Mouse (Mus musculus): ENCODE measurements around the gene Klhl21.

Gene Klhl21

GRCm38 (mm10) chr4:151995371-151996172 lies 13.0 kb upstream of the Klhl21 start:
- DNase-seq (ENCODE audit: low spot score) = no peak

- peak; percentile 99 for DNase-seq (ENCODE audit: low spot score)
Observed at GRCm38 (mm10) chr4:151996173-151996950, 12.2 kb upstream of the Klhl21 start, which contains the start of gene Phf13. Gene Phf13 (minus strand): TSS chr4:151996258.

DNA sequence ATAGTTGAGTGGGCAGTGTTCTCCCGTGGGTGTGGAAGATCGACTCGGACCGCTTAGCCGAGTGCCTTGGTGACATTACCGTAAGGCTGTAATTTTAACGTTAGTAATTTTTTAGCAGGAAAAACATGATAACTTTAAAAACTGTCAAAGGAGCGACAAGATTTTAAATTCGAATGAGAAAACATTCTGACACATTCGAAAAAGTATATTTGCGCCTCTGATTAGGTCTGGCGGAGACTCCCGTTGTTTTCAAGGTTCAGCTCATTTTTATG lies 11.7 kb upstream of the Klhl21 start:
- DNase-seq (ENCODE audit: low spot score) = no peak

DNA sequence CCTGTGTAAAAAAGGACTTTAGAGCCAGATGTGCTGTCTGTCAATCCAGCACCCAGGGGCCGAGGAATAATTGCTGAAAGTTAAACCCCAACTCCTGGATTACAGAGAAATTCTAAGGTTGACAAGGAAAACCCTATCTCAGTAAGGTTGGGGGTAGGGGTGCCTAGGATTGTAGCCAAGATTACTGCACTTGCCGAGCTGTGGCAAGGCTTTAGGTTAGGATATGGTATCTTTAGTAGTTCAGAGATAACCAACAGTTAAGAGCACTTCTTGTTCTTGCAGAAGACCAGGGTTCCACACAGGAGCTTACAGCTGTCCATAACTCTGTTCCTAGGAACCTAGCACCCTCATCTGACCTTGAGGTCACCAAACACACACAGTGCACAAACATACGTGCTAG lies 10.9 kb upstream of the Klhl21 start:
- no peak for DNase-seq (ENCODE audit: low spot score)

GRCm38 (mm10) chr4:151999481-151999880 lies 9.1 kb upstream of the Klhl21 start:
- no peak for DNase-seq (ENCODE audit: low spot score)

GRCm38 (mm10) chr4:152000906-152001305 lies 7.7 kb upstream of the Klhl21 start:
- DNase-seq (ENCODE audit: low spot score) = no peak

DNA sequence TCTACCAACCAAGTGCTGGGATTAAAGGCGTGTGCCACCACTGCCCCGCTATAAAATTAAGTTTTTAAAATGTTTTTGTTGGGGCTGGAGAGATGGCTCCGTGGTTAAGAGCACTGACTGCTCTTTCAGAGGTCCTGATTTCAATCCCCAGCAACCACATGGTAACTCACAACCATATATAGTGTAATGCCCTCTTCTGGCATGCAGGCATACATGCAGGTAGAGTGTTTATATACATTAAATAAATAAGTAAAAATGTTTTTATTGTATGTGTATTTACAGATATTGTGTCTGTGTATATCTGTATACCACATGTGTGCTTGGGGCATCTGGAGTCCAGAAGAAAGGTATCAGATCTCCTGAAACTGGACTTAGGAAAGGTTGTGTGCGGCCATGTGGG lies 7.3 kb upstream of the Klhl21 start:
- no peak for DNase-seq (ENCODE audit: low spot score)

DNA sequence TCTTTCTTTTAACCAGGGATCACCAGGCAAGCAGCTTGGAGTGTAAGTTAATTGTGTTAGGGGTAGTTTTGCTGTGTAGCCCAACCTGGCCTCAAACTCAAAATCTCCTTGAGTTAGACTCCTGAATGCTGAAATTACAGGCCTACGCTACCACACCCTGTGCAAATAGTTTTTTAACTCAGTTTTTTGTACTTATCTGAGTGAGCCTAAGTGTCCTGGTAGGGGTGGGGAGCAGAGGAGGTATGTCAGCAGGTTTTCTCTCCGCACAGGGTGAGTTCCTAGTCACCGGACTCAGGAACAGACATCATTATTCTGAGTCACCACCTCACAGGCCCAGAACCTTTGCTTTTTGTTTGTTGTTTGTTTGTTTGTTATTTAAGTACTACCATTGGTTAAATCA lies 6.5 kb upstream of the Klhl21 start:
- DNase-seq (ENCODE audit: low spot score) = no peak

GRCm38 (mm10) chr4:152006137-152006536 lies 2.5 kb upstream of the Klhl21 start:
- DNase-seq (ENCODE audit: low spot score) = no peak

DNA sequence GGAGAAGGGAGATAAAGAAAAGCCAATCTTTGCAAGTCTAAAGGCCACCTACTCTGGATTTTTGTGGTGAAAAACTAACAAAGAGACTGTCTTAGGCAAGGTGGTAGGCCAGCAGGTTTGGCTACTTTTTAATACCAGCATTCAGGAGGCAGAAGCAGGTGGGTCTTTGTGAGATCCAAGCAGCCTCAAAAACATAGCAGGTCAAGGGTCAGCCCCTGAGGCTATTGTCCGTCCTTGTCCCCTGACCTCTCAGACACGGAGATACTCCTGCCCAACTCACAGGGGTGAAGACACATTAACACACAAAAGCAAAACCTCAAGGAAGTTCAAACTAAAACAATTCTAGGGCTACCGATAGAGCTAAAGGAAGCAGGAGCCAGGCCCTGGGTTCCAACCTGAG lies 1.8 kb upstream of the Klhl21 start:
- DNase-seq (ENCODE audit: low spot score) = no peak

DNA sequence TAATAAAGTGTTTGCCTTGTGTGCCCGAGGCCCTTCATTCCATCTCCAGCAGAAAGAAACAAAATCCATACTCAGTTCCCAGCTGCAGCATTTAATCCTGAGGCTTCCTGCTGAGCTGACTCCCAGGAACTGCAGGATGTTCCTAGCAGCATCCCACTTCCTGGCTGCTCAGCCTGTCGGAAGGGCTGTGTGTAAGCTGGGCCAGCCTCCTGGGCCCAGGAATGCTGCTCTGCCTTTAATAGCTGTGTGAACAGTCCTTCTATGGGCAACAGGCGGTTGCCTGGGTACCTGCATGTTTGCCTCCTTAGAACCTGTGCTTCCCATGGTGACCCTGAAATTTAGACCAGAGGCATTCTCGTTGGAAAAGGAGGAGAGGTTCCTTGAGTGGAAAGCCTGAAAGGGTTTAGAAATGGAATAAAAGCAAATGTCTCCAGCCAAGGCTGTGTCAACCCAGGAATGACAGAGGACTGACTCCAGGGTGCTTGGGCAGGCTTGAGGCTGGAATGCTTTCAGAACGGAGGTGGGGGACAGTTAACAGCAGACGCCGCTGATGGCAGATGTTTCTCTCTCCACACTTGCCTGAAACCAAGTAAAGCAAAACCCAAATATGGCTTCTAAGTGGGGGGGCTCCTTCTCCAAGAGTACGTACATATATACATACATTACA lies 989 bp upstream of the Klhl21 start:
- DNase-seq (ENCODE audit: low spot score) = no peak

- no peak for DNase-seq (ENCODE audit: low spot score)
Observed at GRCm38 (mm10) chr4:152008148-152008500, 479 bp upstream of the Klhl21 start.

GRCm38 (mm10) chr4:152009076-152010051 lies 761 bp downstream of the Klhl21 start:
- peak; percentile 75 for DNase-seq (ENCODE audit: low spot score)

DNA sequence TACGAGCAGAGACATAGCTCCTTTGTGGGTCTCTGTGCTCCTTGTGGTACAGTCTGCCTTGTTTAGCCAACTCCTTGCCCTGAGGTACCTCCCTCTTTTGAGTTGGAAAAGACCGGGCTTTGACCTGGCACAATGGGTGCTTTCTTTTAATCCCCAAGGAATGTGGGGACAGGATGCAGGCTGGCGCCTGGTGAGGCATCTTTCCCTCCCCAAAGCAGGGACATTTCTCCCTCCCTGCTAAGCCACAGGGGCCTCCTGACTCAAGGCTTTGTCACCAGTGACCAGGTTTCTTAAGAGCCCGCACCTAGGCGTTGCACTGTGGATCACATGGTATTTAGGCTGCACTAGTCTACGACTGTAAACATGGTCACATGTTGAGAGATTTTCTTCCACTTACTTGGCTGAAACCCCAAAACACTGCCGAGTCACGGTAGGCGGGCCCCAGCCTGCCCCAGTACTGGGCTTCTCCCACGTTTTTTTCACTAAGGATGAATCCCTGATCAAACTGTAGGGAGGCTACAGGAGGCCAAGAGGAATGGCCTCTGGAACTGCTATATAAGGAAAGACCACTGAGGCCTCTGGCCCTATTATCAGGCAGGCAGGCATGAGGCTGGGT lies 1.6 kb downstream of the Klhl21 start:
- no peak for DNase-seq (ENCODE audit: low spot score)

- DNase-seq (ENCODE audit: low spot score) = no peak
Observed at GRCm38 (mm10) chr4:152010707-152011134, 2.1 kb downstream of the Klhl21 start.

DNA sequence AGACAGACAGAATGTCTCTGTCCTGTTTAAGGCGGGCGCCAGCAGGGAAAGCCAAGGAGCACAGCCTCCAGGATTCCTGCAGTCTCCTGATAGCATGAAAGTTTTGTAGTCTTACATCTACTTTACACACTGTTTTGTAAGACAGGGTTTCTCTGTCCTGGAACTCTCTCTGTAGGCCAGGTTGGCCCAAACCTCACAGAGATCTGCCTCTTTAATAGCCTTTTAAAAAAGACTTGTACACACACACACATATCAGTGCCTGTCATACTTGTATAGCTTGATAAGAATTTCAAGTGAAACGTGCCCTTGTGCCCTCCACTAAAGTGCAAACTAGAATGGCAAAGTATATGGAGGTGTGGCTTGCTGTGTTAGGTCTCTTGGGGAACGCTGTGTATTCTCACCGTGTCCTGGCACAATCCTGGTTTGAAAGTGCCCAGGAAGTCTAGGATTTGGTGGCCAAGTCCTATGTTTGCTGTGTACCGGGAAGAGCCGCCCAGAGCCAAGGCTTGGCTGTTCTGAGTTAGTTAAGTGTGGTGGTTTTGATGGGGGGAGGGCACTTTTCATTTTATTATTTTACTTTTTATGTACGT lies 2.7 kb downstream of the Klhl21 start:
- no peak for DNase-seq (ENCODE audit: low spot score)

GRCm38 (mm10) chr4:152012109-152012508 lies 3.5 kb downstream of the Klhl21 start:
- no peak for DNase-seq (ENCODE audit: low spot score)

DNA sequence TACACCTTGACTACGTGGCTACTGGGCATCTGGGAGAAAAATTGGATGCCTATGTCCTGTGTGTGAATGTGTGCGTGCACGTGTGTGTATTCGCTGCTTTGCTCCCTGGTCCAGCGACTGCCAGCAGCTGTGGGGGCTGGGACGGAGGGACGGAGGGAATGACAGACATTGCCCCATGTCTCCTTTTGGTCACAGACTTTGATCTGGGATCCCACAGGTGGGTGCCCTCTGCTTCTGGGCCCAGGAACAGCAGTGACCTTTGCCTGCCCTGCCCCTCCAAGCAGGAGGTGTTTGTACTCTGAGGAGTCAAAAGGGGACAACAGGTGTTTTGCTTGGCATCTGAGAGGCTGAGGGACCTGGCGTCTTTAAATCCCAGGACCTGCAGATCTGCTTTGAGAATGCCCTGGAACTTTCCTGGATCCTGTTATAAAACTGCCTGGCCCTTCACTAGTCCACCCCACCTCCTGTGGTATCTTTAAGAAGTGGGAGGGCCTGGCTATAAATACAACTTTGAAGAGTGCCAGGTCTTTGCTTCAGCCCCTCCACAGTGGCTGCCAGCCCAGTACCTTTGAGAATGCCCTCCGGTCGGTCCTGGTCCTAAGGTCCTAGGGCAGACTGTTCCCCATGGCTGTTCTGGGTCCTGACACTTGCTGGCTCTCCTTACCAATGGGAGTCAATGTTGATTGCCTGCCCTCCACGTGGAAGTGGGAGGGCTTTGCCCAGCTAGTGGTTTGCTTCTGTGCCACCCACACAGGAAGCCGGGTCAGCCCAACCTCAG lies 4.6 kb downstream of the Klhl21 start:
- no peak for DNase-seq (ENCODE audit: low spot score)

DNA sequence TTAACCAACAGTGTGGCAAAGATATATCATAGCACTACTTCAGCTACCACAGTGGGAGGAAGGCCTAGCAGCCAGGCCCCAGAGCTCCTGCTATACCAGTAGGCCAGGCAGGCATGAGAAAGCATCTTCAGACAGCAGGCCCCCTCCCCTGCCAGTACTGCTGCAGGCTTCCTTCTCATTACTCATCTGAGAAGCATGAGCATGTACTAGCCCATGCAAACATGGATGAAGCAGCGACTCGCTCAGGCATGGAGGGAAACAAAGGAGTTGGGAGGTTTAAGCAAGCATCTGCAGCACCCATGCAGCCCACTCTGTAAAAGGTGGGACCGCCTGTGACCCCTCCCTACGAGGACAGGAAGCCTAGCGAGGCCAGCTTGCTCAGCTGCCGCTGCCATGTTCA lies 10.5 kb downstream of the Klhl21 start:
- DNase-seq (ENCODE audit: low spot score) = no peak

DNA sequence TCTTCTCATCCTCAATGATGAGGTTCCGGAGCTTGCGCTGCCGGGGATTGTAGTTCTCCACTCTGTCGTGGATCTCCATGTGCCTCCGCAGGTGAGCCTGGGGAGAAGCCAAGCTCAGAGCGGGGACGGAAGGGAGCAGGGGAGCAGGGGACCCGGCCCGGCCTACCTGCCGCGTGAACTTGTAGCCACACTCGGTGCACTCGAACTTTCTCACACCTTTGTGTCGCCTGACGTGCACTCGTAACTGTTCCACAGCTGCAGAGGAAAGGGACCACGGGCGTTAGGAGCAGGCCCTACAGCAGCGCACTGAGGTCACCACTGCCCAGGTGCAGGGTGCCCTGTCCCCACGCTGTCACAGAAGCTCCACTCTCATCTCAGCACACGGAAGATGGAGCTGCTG lies 11.4 kb downstream of the Klhl21 start:
- no peak for DNase-seq (ENCODE audit: low spot score)

Data from left cerebral cortex, adult 11 months (tissue).